Mouse (Mus musculus) brain, embryonic 14.5 days (tissue): ENCODE measurements around the gene Gabrp.

Experiments used
- CTCF ChIP-seq: fragments of 200-500 bp; IDR thresholded peaks from 2 replicates; pipeline ENCODE4 v1.5.1; 2012; ENCODE audit warnings: inconsistent platforms, mild to moderate bottlenecking, moderate library complexity, borderline replicate concordance; ENCODE audit not compliant: insufficient read depth, insufficient read length; ENCODE audit errors: extremely low read depth
- POLR2A ChIP-seq: fragments of 200-500 bp; IDR thresholded peaks from 2 replicates; pipeline ENCODE4 v1.6.1; 2012; ENCODE audit warnings: mild to moderate bottlenecking, inconsistent platforms, borderline replicate concordance; ENCODE audit not compliant: poor library complexity, insufficient read depth, insufficient read length, severe bottlenecking; ENCODE audit errors: extremely low read depth

DNA sequence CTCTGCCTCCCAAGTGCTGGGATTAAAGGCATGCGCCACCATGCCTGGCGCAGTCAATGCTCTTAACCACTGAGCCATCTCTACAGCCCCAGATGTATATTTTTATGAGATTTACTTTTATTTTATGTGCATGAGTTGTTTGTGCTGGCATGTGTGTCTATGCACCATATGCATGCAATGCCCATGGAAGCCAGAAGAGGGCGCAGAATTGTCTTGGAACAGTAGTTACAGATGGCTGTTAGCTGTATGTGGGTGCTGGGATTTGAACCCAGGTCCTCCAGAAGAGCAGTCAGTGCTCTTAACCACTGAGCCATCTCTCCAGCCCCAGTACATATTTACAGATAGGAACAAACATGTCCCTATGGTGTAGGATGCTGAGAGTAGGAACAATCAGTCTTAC, 3.8 kb downstream of the Gabrp start:
- TF ChIP-seq POLR2A: no peak
- TF ChIP-seq CTCF: no peak
